Mouse (Mus musculus): ENCODE data around the gene Ano6. TPM values are rescaled to one million over a fixed set of nuclear protein-coding genes. Genes with fewer than 3 reads are reported as not detected.

The Ano6 gene
- polyA plus RNA-seq, 1 experiment from 2014 or later: 30.0 TPM

DNA sequence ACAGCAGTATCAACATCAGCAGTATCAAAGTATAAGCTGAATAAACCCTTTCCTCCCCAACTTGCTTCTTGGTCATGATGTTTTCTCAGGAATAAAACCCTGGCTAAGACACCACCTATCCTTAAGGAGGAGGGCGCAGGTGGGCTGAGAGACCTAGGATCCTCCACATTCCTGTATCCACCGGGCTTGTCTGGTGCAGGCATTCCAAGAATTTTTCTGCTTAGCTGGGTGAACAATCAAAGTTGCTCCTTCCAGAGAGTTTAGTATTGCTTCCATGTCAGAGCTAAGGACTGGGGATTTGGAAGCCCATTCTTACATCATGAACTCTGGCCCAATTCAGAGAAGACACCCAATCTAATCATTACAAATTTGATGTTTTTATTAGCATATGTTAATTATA is 53.8 kb downstream of the Ano6 start:
- DNase-seq (ENCODE audit: low spot score): no peak
- H3K36me3 ChIP-seq: no peaks in the 10 kb centered on the region
- 58% methylated on average over 2 of the region's 2 CpGs for WGBS
- no peak overlapping the region for H3K27ac ChIP-seq (replicated peaks)
- H3K9me3 ChIP-seq (replicated peaks): no peaks in the 10 kb centered on the region
- peaks cover 13% of the 10 kb centered on the region; the same call in 1 of the 2 replicates for H3K4me1 ChIP-seq
- H3K4me3 ChIP-seq: no peak overlapping the region
- no peaks in the 10 kb centered on the region for H3K27me3 ChIP-seq (ENCODE audit: low read depth, poor library complexity, severe bottlenecking)

- Histone ChIP-seq H3K36me3 (no peaks in the 10 kb centered on the region), H3K27me3 (ENCODE audit: low read depth, poor library complexity, severe bottlenecking) (no peaks in the 10 kb centered on the region), H3K9me3 (replicated peaks) (no peaks in the 10 kb centered on the region), H3K27ac (replicated peaks) (no peak overlapping the region), H3K4me1 (peaks cover 12% of the 10 kb centered on the region; the same call in 1 of the 2 replicates), H3K4me3 (no peak overlapping the region)
- WGBS: 85% methylated on average over 5 of the region's 5 CpGs
- no peak for DNase-seq (ENCODE audit: low spot score)
Measured at GRCm38 (mm10) chr15:95846102-95846501, 55.5 kb downstream of the Ano6 start.

GRCm38 (mm10) chr15:95848493-95849064 is 57.9 kb downstream of the Ano6 start:
- DNase-seq (ENCODE audit: low spot score): no peak
- Histone ChIP-seq H3K9me3 (replicated peaks) (no peaks in the 10 kb centered on the region), H3K4me3 (no peak overlapping the region), H3K36me3 (no peaks in the 10 kb centered on the region), H3K4me1 (peaks cover 7% of the 10 kb centered on the region; the same call in 1 of the 2 replicates), H3K27me3 (ENCODE audit: low read depth, poor library complexity, severe bottlenecking) (no peaks in the 10 kb centered on the region), H3K27ac (replicated peaks) (no peak overlapping the region)
- 91% methylated on average over 6 of the region's 6 CpGs for WGBS

DNA sequence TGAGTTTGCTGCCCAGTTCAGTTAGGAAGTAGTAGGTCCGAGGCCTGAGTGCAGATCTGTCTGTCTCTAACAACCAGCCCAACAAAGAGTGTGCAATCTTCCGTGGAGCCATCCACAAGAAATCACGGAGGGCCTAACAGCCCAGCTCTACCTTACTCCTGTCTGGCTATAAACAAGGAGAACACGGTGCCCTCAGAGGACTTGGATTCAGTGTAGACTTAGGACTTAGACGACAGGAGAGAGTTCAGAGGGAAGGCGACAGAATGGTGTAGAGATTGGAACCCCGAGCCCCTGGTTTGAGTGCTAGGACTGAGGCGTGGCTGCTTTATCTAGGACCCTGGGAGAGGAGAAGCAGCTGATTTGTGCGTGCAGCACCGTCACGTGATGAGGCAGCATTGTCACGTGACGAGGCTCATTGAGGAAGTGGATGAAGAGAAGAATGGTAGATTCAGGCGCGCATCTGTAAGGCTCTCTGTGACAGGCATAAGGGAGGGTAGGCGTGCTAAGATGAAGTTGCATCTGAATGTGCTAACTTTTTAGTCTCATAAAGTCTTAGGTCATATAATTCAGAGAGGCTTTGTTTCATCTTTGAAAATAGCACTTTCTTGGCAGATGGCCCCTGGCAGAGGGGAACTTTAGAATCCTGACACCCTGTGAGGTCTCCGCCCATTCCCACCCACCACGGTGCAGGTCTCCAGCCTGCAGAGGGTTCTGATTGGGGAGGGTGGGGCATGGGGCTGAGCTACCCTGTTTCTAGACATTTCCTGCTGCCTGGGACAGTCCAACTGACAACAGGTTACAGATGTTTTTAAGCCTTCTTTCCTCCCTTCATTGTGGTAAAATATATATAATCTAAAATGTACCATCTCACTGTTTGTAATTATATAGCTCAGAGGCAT is 59.1 kb downstream of the Ano6 start:
- 76% methylated on average over 18 of the region's 18 CpGs for WGBS
- H3K9me3 ChIP-seq (replicated peaks): no peaks in the 10 kb centered on the region
- H3K4me3 ChIP-seq: no peak overlapping the region
- H3K4me1 ChIP-seq: no peaks in the 10 kb centered on the region
- H3K27ac ChIP-seq (replicated peaks): no peak overlapping the region
- DNase-seq (ENCODE audit: low spot score): no peak
- no peaks in the 10 kb centered on the region for H3K27me3 ChIP-seq (ENCODE audit: low read depth, poor library complexity, severe bottlenecking)
- H3K36me3 ChIP-seq: 0 out of 2 replicates have a peak, but pooled peaks cover under 1% of the 10 kb centered on the region

GRCm38 (mm10) chr15:95850546-95850945 is 59.9 kb downstream of the Ano6 start:
- Histone ChIP-seq H3K4me3 (no peak overlapping the region), H3K9me3 (replicated peaks) (no peaks in the 10 kb centered on the region), H3K4me1 (no peaks in the 10 kb centered on the region), H3K36me3 (0 out of 2 replicates have a peak, but pooled peaks cover 4% of the 10 kb centered on the region), H3K27ac (replicated peaks) (no peak overlapping the region), H3K27me3 (ENCODE audit: low read depth, poor library complexity, severe bottlenecking) (no peaks in the 10 kb centered on the region)
- 92% methylated on average over 5 of the region's 5 CpGs for WGBS
- DNase-seq (ENCODE audit: low spot score): no peak

DNA sequence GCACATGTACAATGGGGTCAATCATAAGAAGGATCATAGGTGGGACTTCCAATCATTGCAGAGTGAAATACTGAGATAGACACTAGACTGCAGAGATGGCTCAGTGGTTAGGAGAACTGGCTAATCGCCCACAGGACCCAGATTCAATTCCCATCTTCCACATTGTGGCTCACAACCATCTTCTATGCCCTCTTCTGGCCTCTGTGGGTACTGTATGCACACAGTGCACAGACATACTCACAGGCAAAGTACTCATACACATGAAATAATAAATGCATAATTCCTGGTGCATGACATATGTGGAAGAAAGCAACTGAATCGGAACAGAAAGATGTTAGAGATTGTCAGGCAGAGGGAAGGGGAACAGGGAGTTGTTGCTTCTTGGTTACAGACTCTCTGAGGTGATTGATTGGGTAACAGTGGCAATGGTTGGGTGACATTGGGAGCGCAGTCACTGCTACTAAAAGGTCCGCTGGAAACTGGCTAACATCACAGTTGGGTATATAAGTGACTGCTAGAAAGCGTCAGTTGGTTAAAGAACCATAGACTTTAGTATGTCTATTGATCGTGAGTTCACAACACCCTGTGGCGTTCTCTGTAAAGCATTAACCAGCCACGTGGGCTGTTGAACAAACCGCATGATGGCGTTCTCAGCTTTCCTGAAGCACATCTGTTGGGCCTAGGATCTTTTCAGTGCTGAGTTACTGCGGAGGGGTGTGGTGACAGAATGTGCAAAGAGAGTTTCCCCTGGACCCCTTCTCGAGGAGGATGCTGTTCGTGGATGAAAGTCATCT is 64.6 kb downstream of the Ano6 start:
- H3K9me3 ChIP-seq (replicated peaks): no peaks in the 10 kb centered on the region
- no peaks in the 10 kb centered on the region for H3K4me1 ChIP-seq
- 0 out of 2 replicates have a peak, but pooled peaks cover 4% of the 10 kb centered on the region for H3K36me3 ChIP-seq
- 91% methylated on average over 13 of the region's 13 CpGs for WGBS
- no peak overlapping the region for H3K27ac ChIP-seq (replicated peaks)
- no peak for DNase-seq (ENCODE audit: low spot score)
- H3K4me3 ChIP-seq: no peak overlapping the region
- H3K27me3 ChIP-seq (ENCODE audit: low read depth, poor library complexity, severe bottlenecking): no peaks in the 10 kb centered on the region

DNA sequence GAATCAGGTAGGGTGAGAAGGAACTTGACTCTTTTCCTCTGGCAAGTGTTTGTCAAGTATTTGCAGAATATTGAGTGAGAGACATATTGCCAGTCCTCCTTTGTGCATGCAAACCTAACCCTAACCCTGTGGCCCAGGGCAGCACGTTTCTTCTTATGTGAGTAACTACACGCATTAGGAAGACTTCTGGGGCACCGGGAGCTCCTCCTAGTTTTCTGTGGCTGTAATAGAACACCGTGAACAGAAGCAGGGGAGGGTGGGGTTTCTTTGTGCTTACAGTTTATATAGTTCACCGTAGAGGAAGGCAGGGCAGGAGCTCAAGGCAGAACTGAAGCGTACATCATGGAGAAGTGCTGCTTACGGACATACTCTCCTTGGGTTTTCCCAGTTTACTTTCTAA is 65.3 kb downstream of the Ano6 start:
- no peak for DNase-seq (ENCODE audit: low spot score)
- 81% methylated on average over 7 of the region's 7 CpGs for WGBS
- Histone ChIP-seq H3K36me3 (0 out of 2 replicates have a peak, but pooled peaks cover 4% of the 10 kb centered on the region), H3K27me3 (ENCODE audit: low read depth, poor library complexity, severe bottlenecking) (no peaks in the 10 kb centered on the region), H3K4me1 (no peaks in the 10 kb centered on the region), H3K27ac (replicated peaks) (no peak overlapping the region), H3K4me3 (no peak overlapping the region), H3K9me3 (replicated peaks) (no peaks in the 10 kb centered on the region)

- no peak overlapping the region for H3K4me3 ChIP-seq
- H3K27ac ChIP-seq (replicated peaks): peak overlapping the region; percentile 33; the same call in 1 of the 2 replicates
- WGBS: 88% methylated on average over 8 of the region's 8 CpGs
- H3K9me3 ChIP-seq (replicated peaks): no peaks in the 10 kb centered on the region
- no peak for DNase-seq (ENCODE audit: low spot score)
- H3K4me1 ChIP-seq: no peaks in the 10 kb centered on the region
- no peaks in the 10 kb centered on the region for H3K27me3 ChIP-seq (ENCODE audit: low read depth, poor library complexity, severe bottlenecking)
- H3K36me3 ChIP-seq: 0 out of 2 replicates have a peak, but pooled peaks cover 4% of the 10 kb centered on the region
Measured at GRCm38 (mm10) chr15:95856684-95857595, 66.3 kb downstream of the Ano6 start.

GRCm38 (mm10) chr15:95858876-95859655 is 68.4 kb downstream of the Ano6 start:
- H3K4me1 ChIP-seq: no peaks in the 10 kb centered on the region
- no peaks in the 10 kb centered on the region for H3K27me3 ChIP-seq (ENCODE audit: low read depth, poor library complexity, severe bottlenecking)
- WGBS: 93% methylated on average over 9 of the region's 9 CpGs
- DNase-seq (ENCODE audit: low spot score): no peak
- no peak overlapping the region for H3K4me3 ChIP-seq
- H3K9me3 ChIP-seq (replicated peaks): no peaks in the 10 kb centered on the region
- H3K36me3 ChIP-seq: 0 out of 2 replicates have a peak, but pooled peaks cover 4% of the 10 kb centered on the region
- H3K27ac ChIP-seq (replicated peaks): no peak overlapping the region

DNA sequence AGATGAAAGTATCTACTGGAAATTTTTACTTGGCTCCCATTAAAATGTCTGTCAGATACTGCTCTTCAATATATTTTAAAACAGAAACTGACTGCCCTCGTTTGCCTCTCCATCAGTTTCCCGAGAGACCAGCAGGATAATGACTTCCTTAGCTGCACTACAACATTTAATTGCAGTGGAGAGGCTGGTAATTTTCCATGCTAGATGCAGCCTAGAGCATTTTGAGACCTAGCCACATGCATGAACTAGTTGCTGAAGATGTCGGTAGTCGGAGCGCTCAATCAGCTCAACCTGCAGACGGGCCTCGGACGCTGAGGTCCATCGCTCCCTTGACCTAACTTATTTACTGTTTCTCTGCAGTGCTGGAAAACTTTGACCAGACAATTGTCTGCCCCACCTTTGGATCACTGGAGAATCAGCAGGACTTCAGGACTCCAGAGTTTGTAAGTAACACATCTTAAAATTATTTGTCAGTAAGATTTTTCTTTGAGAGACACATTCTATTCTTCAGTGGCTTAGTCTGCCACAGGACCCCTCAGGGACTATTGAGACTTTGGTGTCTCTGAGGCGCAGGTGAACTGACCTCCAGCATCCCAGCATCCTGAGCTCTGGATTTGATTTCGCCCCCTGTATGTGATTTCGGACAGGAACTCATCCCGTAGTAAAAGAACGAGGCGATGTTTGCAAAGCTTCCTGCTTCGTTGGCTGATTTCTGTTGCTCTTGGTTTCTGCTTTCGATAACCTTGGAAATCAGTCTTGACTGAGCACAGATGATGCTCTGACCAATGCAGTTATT is 73.4 kb downstream of the Ano6 start:
- WGBS: 92% methylated on average over 17 of the region's 17 CpGs
- Histone ChIP-seq H3K27me3 (ENCODE audit: low read depth, poor library complexity, severe bottlenecking) (no peaks in the 10 kb centered on the region), H3K4me3 (no peak overlapping the region), H3K4me1 (no peaks in the 10 kb centered on the region), H3K27ac (replicated peaks) (no peak overlapping the region), H3K9me3 (replicated peaks) (0 out of 2 replicates have a peak, but pooled peaks cover 3% of the 10 kb centered on the region), H3K36me3 (peaks cover 15% of the 10 kb centered on the region)
- no peak for DNase-seq (ENCODE audit: low spot score)
